Mouse (Mus musculus): ENCODE measurements around the gene Klrg1. TPM values are rescaled to one million over a fixed set of nuclear protein-coding genes. Genes with fewer than 3 reads are reported as not detected.

Gene Klrg1
- polyA plus RNA-seq, 1 experiment from 2014 or later: 0.14 TPM

GRCm38 (mm10) chr6:122291264-122291663, 8.6 kb upstream of the Klrg1 start:
- WGBS: 62% methylated on average over 2 of the region's 2 CpGs
- H3K9me3 ChIP-seq: no peaks in the 10 kb centered on the region
- no peaks in the 10 kb centered on the region for H3K27me3 ChIP-seq
- no peak overlapping the region for H3K4me2 ChIP-seq
- H3K36me3 ChIP-seq: no peaks in the 10 kb centered on the region
- no peak overlapping the region for H3K4me3 ChIP-seq
- H3K27ac ChIP-seq: no peak overlapping the region
- H3K9ac ChIP-seq: no peak overlapping the region
- no peak for ATAC-seq (ENCODE audit: insufficient number of reproducible peaks, low FRiP score, low TSS enrichment, low read depth)
- peaks cover 3% of the 10 kb centered on the region; the same call in 1 of the 2 replicates for H3K4me1 ChIP-seq

GRCm38 (mm10) chr6:122290253-122290652, 7.6 kb upstream of the Klrg1 start:
- peak overlapping the region; percentile 35; the same call in 1 of the 2 replicates for H3K27ac ChIP-seq
- no peak for ATAC-seq (ENCODE audit: insufficient number of reproducible peaks, low FRiP score, low TSS enrichment, low read depth)
- WGBS: 5% methylated on average over 3 of the region's 3 CpGs

GRCm38 (mm10) chr6:122289313-122289712, 6.6 kb upstream of the Klrg1 start:
- Histone ChIP-seq H3K9me3 (no peaks in the 10 kb centered on the region), H3K9ac (no peak overlapping the region), H3K27ac (no peak overlapping the region), H3K4me3 (no peak overlapping the region), H3K36me3 (no peaks in the 10 kb centered on the region), H3K4me2 (no peak overlapping the region), H3K27me3 (no peaks in the 10 kb centered on the region), H3K4me1 (peaks cover 3% of the 10 kb centered on the region; the same call in 1 of the 2 replicates)
- 80% methylated on average over 1 of the region's 1 CpGs for WGBS
- no peak for ATAC-seq (ENCODE audit: insufficient number of reproducible peaks, low FRiP score, low TSS enrichment, low read depth)

More at GRCm38 (mm10) chr6:122290253-122290652, 7.6 kb upstream of the Klrg1 start:
- Histone ChIP-seq H3K27me3 (no peaks in the 10 kb centered on the region), H3K4me3 (no peak overlapping the region), H3K9me3 (no peaks in the 10 kb centered on the region), H3K4me1 (peaks cover 3% of the 10 kb centered on the region; the same call in 1 of the 2 replicates), H3K9ac (no peak overlapping the region), H3K4me2 (no peak overlapping the region), H3K36me3 (no peaks in the 10 kb centered on the region)

- 52% methylated on average over 1 of the region's 1 CpGs for WGBS
- Histone ChIP-seq H3K4me1 (peaks cover 3% of the 10 kb centered on the region; the same call in 1 of the 2 replicates), H3K27me3 (no peaks in the 10 kb centered on the region), H3K36me3 (no peaks in the 10 kb centered on the region), H3K9me3 (no peaks in the 10 kb centered on the region), H3K9ac (no peak overlapping the region), H3K4me2 (no peak overlapping the region), H3K4me3 (no peak overlapping the region), H3K27ac (no peak overlapping the region)
- no peak for ATAC-seq (ENCODE audit: insufficient number of reproducible peaks, low FRiP score, low TSS enrichment, low read depth)
Measured at GRCm38 (mm10) chr6:122288263-122288662, 5.6 kb upstream of the Klrg1 start.

DNA sequence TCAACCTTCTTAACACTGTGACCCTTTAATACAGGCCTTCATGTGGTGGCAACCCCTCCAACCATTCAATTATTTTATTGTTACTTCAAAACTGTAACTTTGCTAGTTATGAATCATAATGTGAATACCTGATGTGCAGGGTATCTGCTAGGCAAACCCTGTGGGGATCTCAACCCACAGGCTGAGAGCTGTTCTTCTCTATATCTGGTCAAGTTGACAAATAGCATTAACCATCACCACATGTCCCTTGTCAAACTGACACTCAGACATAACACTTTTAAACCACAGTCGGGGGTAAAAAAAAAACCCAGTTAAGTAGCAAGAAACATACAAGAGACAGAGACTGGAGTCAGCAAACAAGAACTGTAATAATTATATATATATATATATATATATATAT, 2.1 kb upstream of the Klrg1 start:
- Histone ChIP-seq H3K4me2 (no peak overlapping the region), H3K9me3 (no peaks in the 10 kb centered on the region), H3K36me3 (no peaks in the 10 kb centered on the region), H3K4me1 (no peaks in the 10 kb centered on the region), H3K27ac (no peak overlapping the region), H3K9ac (no peak overlapping the region), H3K4me3 (no peak overlapping the region), H3K27me3 (no peaks in the 10 kb centered on the region)
- ATAC-seq (ENCODE audit: insufficient number of reproducible peaks, low FRiP score, low TSS enrichment, low read depth): no peak
- 63% methylated on average over 1 of the region's 1 CpGs for WGBS

- 86% methylated on average over 4 of the region's 4 CpGs for WGBS
- Histone ChIP-seq H3K27ac (no peak overlapping the region), H3K4me3 (no peak overlapping the region)
Measured at GRCm38 (mm10) chr6:122284304-122284703, 1.6 kb upstream of the Klrg1 start.

GRCm38 (mm10) chr6:122283429-122283828, 747 bp upstream of the Klrg1 start:
- Histone ChIP-seq H3K27ac (no peak overlapping the region), H3K4me2 (no peak overlapping the region), H3K9me3 (no peaks in the 10 kb centered on the region), H3K27me3 (no peaks in the 10 kb centered on the region), H3K36me3 (no peaks in the 10 kb centered on the region), H3K4me3 (no peak overlapping the region), H3K4me1 (no peaks in the 10 kb centered on the region), H3K9ac (no peak overlapping the region)
- no peak for ATAC-seq (ENCODE audit: insufficient number of reproducible peaks, low FRiP score, low TSS enrichment, low read depth)
- WGBS: 86% methylated on average over 2 of the region's 2 CpGs

More at GRCm38 (mm10) chr6:122284304-122284703, 1.6 kb upstream of the Klrg1 start:
- H3K36me3 ChIP-seq: no peaks in the 10 kb centered on the region
- H3K4me1 ChIP-seq: no peaks in the 10 kb centered on the region
- no peak overlapping the region for H3K4me2 ChIP-seq
- no peak overlapping the region for H3K9ac ChIP-seq
- ATAC-seq (ENCODE audit: insufficient number of reproducible peaks, low FRiP score, low TSS enrichment, low read depth): no peak
- no peaks in the 10 kb centered on the region for H3K9me3 ChIP-seq
- H3K27me3 ChIP-seq: no peaks in the 10 kb centered on the region

DNA sequence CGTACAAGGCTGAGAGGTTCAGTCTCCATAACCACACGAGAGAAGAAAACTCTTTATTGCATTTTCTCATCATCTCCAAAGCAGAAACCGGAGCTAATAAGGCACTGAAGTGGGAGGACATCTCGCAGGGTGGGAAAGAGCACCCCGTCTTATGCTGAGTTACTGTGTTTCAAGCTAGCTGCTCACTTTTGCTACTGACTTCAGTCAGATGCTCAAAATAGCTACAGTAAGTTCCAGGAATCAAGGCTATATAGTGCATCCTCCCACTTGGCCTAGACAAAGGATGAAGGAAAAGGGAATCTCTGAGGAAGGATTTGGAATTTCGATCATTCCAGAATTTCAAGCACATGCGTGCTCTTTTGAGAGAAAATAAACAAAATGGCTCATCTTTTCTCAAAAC, 6.1 kb downstream of the Klrg1 start:
- no peak overlapping the region for H3K4me2 ChIP-seq
- H3K36me3 ChIP-seq: no peaks in the 10 kb centered on the region
- ATAC-seq (ENCODE audit: insufficient number of reproducible peaks, low FRiP score, low TSS enrichment, low read depth): no peak
- no peaks in the 10 kb centered on the region for H3K27me3 ChIP-seq
- 87% methylated on average over 7 of the region's 7 CpGs for WGBS
- H3K9me3 ChIP-seq: no peaks in the 10 kb centered on the region
- H3K4me3 ChIP-seq: no peak overlapping the region
- H3K27ac ChIP-seq: no peak overlapping the region
- H3K4me1 ChIP-seq: no peaks in the 10 kb centered on the region
- H3K9ac ChIP-seq: no peak overlapping the region

GRCm38 (mm10) chr6:122274546-122274945, 8.1 kb downstream of the Klrg1 start:
- no peak overlapping the region for H3K4me2 ChIP-seq
- H3K27ac ChIP-seq: no peak overlapping the region
- H3K4me3 ChIP-seq: no peak overlapping the region
- no peak for ATAC-seq (ENCODE audit: insufficient number of reproducible peaks, low FRiP score, low TSS enrichment, low read depth)
- no peaks in the 10 kb centered on the region for H3K36me3 ChIP-seq
- H3K9ac ChIP-seq: no peak overlapping the region
- H3K4me1 ChIP-seq: no peaks in the 10 kb centered on the region
- no peaks in the 10 kb centered on the region for H3K9me3 ChIP-seq
- H3K27me3 ChIP-seq: no peaks in the 10 kb centered on the region
- 53% methylated on average over 5 of the region's 5 CpGs for WGBS

GRCm38 (mm10) chr6:122270152-122270551, 12.5 kb downstream of the Klrg1 start:
- no peaks in the 10 kb centered on the region for H3K9me3 ChIP-seq
- 55% methylated on average over 11 of the region's 11 CpGs for WGBS
- no peak overlapping the region for H3K9ac ChIP-seq
- no peak overlapping the region for H3K27ac ChIP-seq
- H3K4me1 ChIP-seq: no peaks in the 10 kb centered on the region
- H3K36me3 ChIP-seq: no peaks in the 10 kb centered on the region
- no peak overlapping the region for H3K4me2 ChIP-seq
- no peaks in the 10 kb centered on the region for H3K27me3 ChIP-seq
- ATAC-seq (ENCODE audit: insufficient number of reproducible peaks, low FRiP score, low TSS enrichment, low read depth): no peak
- no peak overlapping the region for H3K4me3 ChIP-seq

- no peak for ATAC-seq (ENCODE audit: insufficient number of reproducible peaks, low FRiP score, low TSS enrichment, low read depth)
- WGBS: 74% methylated on average over 4 of the region's 4 CpGs
- Histone ChIP-seq H3K4me3 (no peak overlapping the region), H3K4me1 (no peaks in the 10 kb centered on the region), H3K9me3 (no peaks in the 10 kb centered on the region), H3K27ac (no peak overlapping the region), H3K36me3 (no peaks in the 10 kb centered on the region), H3K4me2 (no peak overlapping the region), H3K9ac (no peak overlapping the region), H3K27me3 (no peaks in the 10 kb centered on the region)
Measured at GRCm38 (mm10) chr6:122269170-122269569, 13.5 kb downstream of the Klrg1 start.

DNA sequence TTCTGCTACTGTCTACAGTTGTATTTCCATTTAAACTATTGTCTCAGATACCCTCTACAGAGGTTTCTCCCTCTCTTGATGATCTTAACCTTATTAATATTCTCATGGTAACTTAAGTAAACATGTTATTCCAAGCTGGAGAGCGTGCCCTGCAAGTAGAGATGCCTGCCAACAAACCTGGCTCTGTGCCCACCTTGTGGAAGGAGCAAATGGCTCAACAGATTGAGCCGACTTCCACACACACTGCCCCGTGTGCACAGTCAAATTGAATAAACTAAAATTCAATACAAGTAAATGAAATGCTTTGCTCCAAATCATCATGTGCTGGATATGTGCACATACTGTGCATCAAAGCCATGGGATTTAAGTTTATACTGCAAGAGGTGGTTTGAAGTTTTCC, 14.1 kb downstream of the Klrg1 start:
- H3K27ac ChIP-seq: no peak overlapping the region
- H3K27me3 ChIP-seq: no peaks in the 10 kb centered on the region
- WGBS: 32% methylated on average over 3 of the region's 3 CpGs
- no peak overlapping the region for H3K4me3 ChIP-seq
- H3K4me2 ChIP-seq: no peak overlapping the region
- H3K9ac ChIP-seq: no peak overlapping the region
- H3K36me3 ChIP-seq: no peaks in the 10 kb centered on the region
- no peaks in the 10 kb centered on the region for H3K9me3 ChIP-seq
- no peaks in the 10 kb centered on the region for H3K4me1 ChIP-seq
- no peak for ATAC-seq (ENCODE audit: insufficient number of reproducible peaks, low FRiP score, low TSS enrichment, low read depth)

- Histone ChIP-seq H3K27ac (no peak overlapping the region), H3K27me3 (no peaks in the 10 kb centered on the region), H3K9me3 (no peaks in the 10 kb centered on the region), H3K4me2 (no peak overlapping the region), H3K36me3 (no peaks in the 10 kb centered on the region), H3K9ac (no peak overlapping the region), H3K4me1 (no peaks in the 10 kb centered on the region), H3K4me3 (no peak overlapping the region)
- WGBS: 86% methylated on average over 8 of the region's 8 CpGs
- ATAC-seq (ENCODE audit: insufficient number of reproducible peaks, low FRiP score, low TSS enrichment, low read depth): no peak
Measured at GRCm38 (mm10) chr6:122262543-122262942, 20.1 kb downstream of the Klrg1 start.
